Mouse (Mus musculus) embryonic facial prominence, embryonic 13.5 days (tissue): ENCODE data around the gene Pbx1. TPM values are rescaled to one million over a fixed set of nuclear protein-coding genes. Genes with fewer than 3 reads are reported as not detected.

Source experiments
- ATAC-seq: fragments of 200-750 bp; cut with Nextera tagmentation; 2 replicates; pipeline ENCODE4 v1.8.0; 2017; ENCODE audit warnings: low read depth; ENCODE audit not compliant: insufficient number of reproducible peaks, insufficient read depth, low FRiP score, low TSS enrichment
- H3K27ac ChIP-seq: fragments of 300-500 bp; sonication (generic); 2 replicates; pipeline ENCODE4 v1.5.1; 2015; ENCODE audit warnings: moderate library complexity, mild to moderate bottlenecking, inconsistent platforms
- H3K27me3 ChIP-seq: fragments of 300-500 bp; sonication (generic); 2 replicates; pipeline ENCODE4 v1.6.1; 2015; ENCODE audit warnings: mild to moderate bottlenecking, inconsistent platforms
- H3K36me3 ChIP-seq: fragments of 300-500 bp; sonication (generic); 2 replicates; pipeline ENCODE4 v1.6.1; 2015; ENCODE audit warnings: mild to moderate bottlenecking, inconsistent platforms
- H3K4me1 ChIP-seq: fragments of 300-500 bp; sonication (generic); 2 replicates; pipeline ENCODE4 v1.6.1; 2015; ENCODE audit warnings: inconsistent platforms
- H3K4me2 ChIP-seq: fragments of 300-500 bp; sonication (generic); 2 replicates; pipeline ENCODE4 v1.6.1; 2015; ENCODE audit warnings: moderate library complexity, mild to moderate bottlenecking, inconsistent platforms
- H3K4me3 ChIP-seq: fragments of 300-500 bp; sonication (generic); 2 replicates; pipeline ENCODE4 v1.5.1; 2015; ENCODE audit warnings: mild to moderate bottlenecking, inconsistent platforms
- H3K9ac ChIP-seq: fragments of 300-500 bp; sonication (generic); 2 replicates; pipeline ENCODE4 v1.6.1; 2015; ENCODE audit warnings: mild to moderate bottlenecking, inconsistent platforms
- H3K9me3 ChIP-seq: fragments of 300-500 bp; sonication (generic); 2 replicates; pipeline ENCODE4 v1.6.1; 2016; ENCODE audit warnings: inconsistent platforms
- WGBS: fragments of 180-500 bp; shearing (Covaris S2); methylation state at CpG from one replicate; pipeline ENCODE4 v1.1.7; 2015; ENCODE audit warnings: mixed read lengths; 5-methylcytosine and 5-hydroxymethylcytosine counted together
- polyA plus RNA-seq: library from polyadenylated mRNA; unstranded; fragments of >200 nt; fragmentation: Nextera tagmentation; extraction: Ambion mirVana; gene quantifications from 2 replicates; pipeline ENCODE4 v1.2.1, GENCODE M21; 2015

Gene Pbx1
- polyA plus RNA-seq, 1 experiment from 2014 or later = 47.7 TPM

DNA sequence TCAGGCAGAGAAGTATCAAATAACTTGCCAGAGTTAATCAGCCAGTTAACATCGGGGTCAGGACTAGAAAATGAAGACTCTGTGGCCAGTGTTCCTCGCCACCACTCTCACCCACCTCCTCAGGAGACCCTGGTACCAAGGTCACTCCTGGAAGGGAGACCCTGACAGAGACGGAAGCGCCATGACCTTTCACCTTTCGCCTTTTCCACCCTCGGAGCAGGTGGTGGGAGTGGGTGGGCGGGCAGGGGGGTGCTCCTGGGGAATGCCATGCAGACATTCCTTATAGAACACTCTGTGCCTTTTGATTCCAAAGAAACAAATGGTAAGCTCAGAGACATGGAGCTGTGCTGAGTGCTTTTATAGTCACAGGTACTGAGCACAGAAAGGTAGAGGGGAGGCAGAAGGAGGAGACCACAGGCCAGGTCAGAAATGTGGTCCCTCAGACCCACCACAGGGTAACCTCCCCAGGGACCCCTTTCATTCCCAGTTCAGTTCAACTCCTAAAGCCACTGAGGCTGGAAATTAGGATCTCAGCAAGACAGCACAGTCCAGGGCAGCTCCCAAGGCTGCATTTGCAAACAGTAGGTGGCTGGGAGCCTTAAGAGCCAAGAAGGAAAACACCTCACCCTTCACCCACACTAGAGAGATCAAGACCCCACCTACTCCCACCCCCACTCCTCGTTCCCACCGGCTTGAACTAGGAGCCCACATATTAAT, 49.8 kb downstream of the Pbx1 start:
- Histone ChIP-seq H3K4me3 (no peak overlapping the region), H3K36me3 (0 out of 2 replicates have a peak, but pooled peaks cover 3% of the 10 kb centered on the region), H3K9me3 (no peaks in the 10 kb centered on the region), H3K4me2 (no peak overlapping the region), H3K27me3 (no peaks in the 10 kb centered on the region), H3K9ac (no peak overlapping the region), H3K4me1 (peaks cover 80% of the 10 kb centered on the region), H3K27ac (peak overlapping the region; percentile 70)
- 17% methylated on average over 9 of the region's 9 CpGs for WGBS
- ATAC-seq = peak; percentile 26; the same call in 1 of the 2 replicates

- H3K27ac ChIP-seq = peak overlapping the region; percentile 9
- WGBS = 42% methylated on average over 4 of the region's 4 CpGs
- H3K36me3 ChIP-seq = 0 out of 2 replicates have a peak, but pooled peaks cover 3% of the 10 kb centered on the region
- H3K27me3 ChIP-seq = no peaks in the 10 kb centered on the region
- no peak for ATAC-seq
- H3K4me3 ChIP-seq = no peak overlapping the region
- H3K4me1 ChIP-seq = peaks cover 72% of the 10 kb centered on the region
- H3K9me3 ChIP-seq = no peaks in the 10 kb centered on the region
- no peak overlapping the region for H3K4me2 ChIP-seq
- no peak overlapping the region for H3K9ac ChIP-seq
Measured at GRCm38 (mm10) chr1:168381451-168381850, 50.6 kb downstream of the Pbx1 start.

DNA sequence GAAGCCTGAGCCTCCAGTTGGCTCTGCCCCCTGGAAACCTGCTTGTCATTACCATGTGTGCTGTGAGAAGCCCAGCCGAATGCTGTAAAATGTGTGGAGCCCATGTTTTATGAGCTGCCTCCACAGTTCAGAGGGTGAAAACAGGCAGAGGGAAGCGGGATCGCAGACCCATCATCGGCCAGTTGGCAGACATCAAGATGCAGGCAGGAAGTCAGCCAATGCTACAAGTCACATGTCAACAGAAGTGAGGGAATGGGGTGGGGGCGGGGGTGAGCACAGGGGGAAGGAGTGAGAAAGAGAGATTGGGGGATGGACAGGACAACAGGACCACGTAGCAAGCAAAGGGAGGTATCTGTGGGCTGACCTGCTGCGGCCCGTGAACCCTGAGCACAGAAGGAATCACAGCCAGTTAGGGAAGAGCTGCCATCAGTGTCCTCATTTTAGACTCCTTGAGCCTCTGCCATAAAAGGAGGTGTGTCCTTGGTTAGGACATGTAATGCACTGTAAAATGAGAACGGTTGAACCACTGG, 51.8 kb downstream of the Pbx1 start:
- H3K27ac ChIP-seq = no peak overlapping the region
- no peak overlapping the region for H3K4me2 ChIP-seq
- 48% methylated on average over 9 of the region's 9 CpGs for WGBS
- peaks cover 66% of the 10 kb centered on the region for H3K4me1 ChIP-seq
- no peaks in the 10 kb centered on the region for H3K27me3 ChIP-seq
- no peaks in the 10 kb centered on the region for H3K9me3 ChIP-seq
- H3K9ac ChIP-seq = no peak overlapping the region
- H3K36me3 ChIP-seq = 0 out of 2 replicates have a peak, but pooled peaks cover 3% of the 10 kb centered on the region
- H3K4me3 ChIP-seq = no peak overlapping the region
- no peak for ATAC-seq

GRCm38 (mm10) chr1:168377650-168378049, 54.4 kb downstream of the Pbx1 start:
- Histone ChIP-seq H3K4me1 (peaks cover 40% of the 10 kb centered on the region), H3K4me3 (no peak overlapping the region), H3K9me3 (no peaks in the 10 kb centered on the region), H3K4me2 (no peak overlapping the region), H3K27me3 (no peaks in the 10 kb centered on the region), H3K9ac (no peak overlapping the region), H3K36me3 (0 out of 2 replicates have a peak, but pooled peaks cover 9% of the 10 kb centered on the region), H3K27ac (no peak overlapping the region)
- ATAC-seq = no peak
- 40% methylated on average over 6 of the region's 6 CpGs for WGBS

- H3K27ac ChIP-seq = no peak overlapping the region
- no peak overlapping the region for H3K9ac ChIP-seq
- WGBS = 40% methylated on average over 3 of the region's 3 CpGs
- no peak for ATAC-seq
- H3K4me1 ChIP-seq = peaks cover 27% of the 10 kb centered on the region
- H3K27me3 ChIP-seq = no peaks in the 10 kb centered on the region
- no peak overlapping the region for H3K4me2 ChIP-seq
- H3K4me3 ChIP-seq = no peak overlapping the region
- H3K36me3 ChIP-seq = 0 out of 2 replicates have a peak, but pooled peaks cover 12% of the 10 kb centered on the region
- no peaks in the 10 kb centered on the region for H3K9me3 ChIP-seq
Measured at GRCm38 (mm10) chr1:168376330-168376729, 55.7 kb downstream of the Pbx1 start.

- Histone ChIP-seq H3K4me3 (no peak overlapping the region), H3K9ac (no peak overlapping the region), H3K9me3 (no peaks in the 10 kb centered on the region), H3K36me3 (0 out of 2 replicates have a peak, but pooled peaks cover 18% of the 10 kb centered on the region), H3K4me2 (no peak overlapping the region), H3K4me1 (peaks cover 15% of the 10 kb centered on the region), H3K27me3 (no peaks in the 10 kb centered on the region), H3K27ac (no peak overlapping the region)
- no peak for ATAC-seq
- WGBS = 82% methylated on average over 12 of the region's 12 CpGs
Measured at GRCm38 (mm10) chr1:168374953-168375600, 57.0 kb downstream of the Pbx1 start.

GRCm38 (mm10) chr1:168372089-168372488, 60.0 kb downstream of the Pbx1 start:
- Histone ChIP-seq H3K4me3 (no peak overlapping the region), H3K27me3 (no peaks in the 10 kb centered on the region), H3K36me3 (peaks cover 18% of the 10 kb centered on the region; the same call in 1 of the 2 replicates)

GRCm38 (mm10) chr1:168370966-168371365, 61.1 kb downstream of the Pbx1 start:
- Histone ChIP-seq H3K4me3 (no peak overlapping the region), H3K9ac (no peak overlapping the region), H3K27me3 (no peaks in the 10 kb centered on the region), H3K9me3 (no peaks in the 10 kb centered on the region), H3K27ac (no peak overlapping the region), H3K4me1 (peaks cover 11% of the 10 kb centered on the region; the same call in 1 of the 2 replicates), H3K4me2 (no peak overlapping the region), H3K36me3 (peaks cover 18% of the 10 kb centered on the region; the same call in 1 of the 2 replicates)
- no peak for ATAC-seq
- 79% methylated on average over 9 of the region's 9 CpGs for WGBS

More at GRCm38 (mm10) chr1:168372089-168372488, 60.0 kb downstream of the Pbx1 start:
- Histone ChIP-seq H3K27ac (no peak overlapping the region), H3K4me1 (peaks cover 11% of the 10 kb centered on the region; the same call in 1 of the 2 replicates), H3K4me2 (no peak overlapping the region), H3K9me3 (no peaks in the 10 kb centered on the region), H3K9ac (no peak overlapping the region)
- WGBS = 91% methylated on average over 2 of the region's 2 CpGs
- no peak for ATAC-seq

GRCm38 (mm10) chr1:168366261-168366660, 65.8 kb downstream of the Pbx1 start:
- Histone ChIP-seq H3K4me1 (peaks cover 27% of the 10 kb centered on the region), H3K9me3 (no peaks in the 10 kb centered on the region), H3K9ac (no peak overlapping the region), H3K27ac (no peak overlapping the region), H3K27me3 (no peaks in the 10 kb centered on the region), H3K4me3 (no peak overlapping the region), H3K36me3 (peaks cover 10% of the 10 kb centered on the region; the same call in 1 of the 2 replicates), H3K4me2 (no peak overlapping the region)
- ATAC-seq = no peak
- WGBS = 93% methylated on average over 5 of the region's 5 CpGs

DNA sequence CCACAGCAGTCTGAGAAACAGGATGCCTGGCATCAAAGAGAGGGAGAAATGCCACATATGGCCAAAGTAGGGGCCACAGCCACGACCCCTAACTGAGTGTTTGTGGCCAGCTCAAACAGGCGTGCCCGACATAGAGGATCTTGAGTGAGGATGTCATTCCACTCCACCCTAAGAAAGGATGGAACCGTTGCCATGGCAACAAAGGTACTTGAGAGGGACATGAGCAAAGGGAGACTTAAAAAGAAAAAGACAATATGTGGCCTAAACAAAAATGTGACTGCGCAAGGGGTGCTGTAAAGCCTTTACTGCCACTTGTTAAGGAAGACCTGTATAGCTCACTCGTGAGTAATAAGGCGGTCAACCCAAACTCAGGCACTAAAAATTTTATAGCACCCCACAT, 67.7 kb downstream of the Pbx1 start:
- no peak overlapping the region for H3K4me3 ChIP-seq
- ATAC-seq = no peak
- H3K27me3 ChIP-seq = no peaks in the 10 kb centered on the region
- no peaks in the 10 kb centered on the region for H3K9me3 ChIP-seq
- H3K9ac ChIP-seq = no peak overlapping the region
- H3K36me3 ChIP-seq = peaks cover 10% of the 10 kb centered on the region
- H3K27ac ChIP-seq = no peak overlapping the region
- no peak overlapping the region for H3K4me2 ChIP-seq
- peaks cover 27% of the 10 kb centered on the region for H3K4me1 ChIP-seq
- WGBS = 88% methylated on average over 7 of the region's 7 CpGs

DNA sequence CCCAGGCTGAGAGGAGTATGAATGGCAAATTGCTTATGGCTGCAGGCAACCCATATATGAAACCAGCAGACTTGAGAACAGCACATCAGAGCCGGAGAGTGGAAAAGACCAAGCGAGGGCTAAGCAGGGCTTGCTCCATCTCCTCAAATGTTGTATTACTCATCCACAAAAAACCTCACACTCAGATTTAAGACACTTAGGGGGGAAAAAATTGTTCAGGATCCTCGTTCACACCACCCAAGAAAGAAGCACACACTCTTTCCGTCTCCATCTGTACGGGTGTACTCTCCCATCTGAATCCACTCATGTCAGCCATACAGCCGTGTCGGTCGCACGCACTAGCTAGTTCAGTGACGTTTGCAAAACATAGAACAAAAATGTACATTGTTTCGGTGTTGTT, 69.0 kb downstream of the Pbx1 start:
- no peaks in the 10 kb centered on the region for H3K27me3 ChIP-seq
- H3K4me2 ChIP-seq = no peak overlapping the region
- no peak overlapping the region for H3K9ac ChIP-seq
- H3K9me3 ChIP-seq = no peaks in the 10 kb centered on the region
- no peak for ATAC-seq
- no peak overlapping the region for H3K27ac ChIP-seq
- H3K4me1 ChIP-seq = peaks cover 39% of the 10 kb centered on the region
- 55% methylated on average over 11 of the region's 11 CpGs for WGBS
- no peak overlapping the region for H3K4me3 ChIP-seq
- peaks cover 8% of the 10 kb centered on the region for H3K36me3 ChIP-seq
